Mouse (Mus musculus): ENCODE data around the gene Slc31a1. TPM values are rescaled to one million over a fixed set of nuclear protein-coding genes. Genes with fewer than 3 reads are reported as not detected.

The Slc31a1 gene
- polyA plus RNA-seq, 1 experiment from 2014 or later: 49.0 TPM

DNA sequence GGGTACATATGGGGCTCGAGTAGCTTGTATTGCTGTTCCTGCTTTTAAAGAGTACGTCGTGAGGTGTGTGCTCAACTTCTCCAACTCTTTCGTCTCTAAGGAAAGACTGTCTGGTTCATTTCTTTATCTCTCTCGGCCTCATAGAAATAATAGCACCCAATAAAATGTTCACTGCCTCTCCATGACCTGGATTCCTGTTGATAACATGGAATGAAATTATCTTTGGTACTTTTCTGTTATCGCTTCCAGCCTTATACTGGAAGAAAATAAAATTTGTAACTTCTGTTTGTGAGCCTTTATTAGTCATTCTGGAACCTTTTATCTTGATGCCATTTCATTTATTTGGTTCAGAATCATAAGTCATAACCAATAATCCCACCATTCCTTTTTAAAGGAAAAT is 22.7 kb downstream of the Slc31a1 start:
- H3K4me3 ChIP-seq (ENCODE audit: low read depth, low read length): no peak overlapping the region
- no peaks in the 10 kb centered on the region for H3K9me3 ChIP-seq (replicated peaks; ENCODE audit: control insufficient read depth, low read length)
- H3K9ac ChIP-seq (replicated peaks; ENCODE audit: low read length): no peak overlapping the region
- no peak overlapping the region for H3K27ac ChIP-seq (replicated peaks; ENCODE audit: low read depth, low read length)
- no peaks in the 10 kb centered on the region for H3K4me1 ChIP-seq (ENCODE audit: control insufficient read depth, insufficient read depth, low read length)
- ATAC-seq (replicated peaks; ENCODE audit: insufficient number of reproducible peaks, low FRiP score, low TSS enrichment, low read depth) (no peak), DNase-seq (ENCODE audit: low spot score) (no peak)
- no peaks in the 10 kb centered on the region for H3K27me3 ChIP-seq (ENCODE audit: control insufficient read depth, insufficient read depth, low read length)
- 93% methylated on average over 6 of the region's 6 CpGs for WGBS
- H3K4me2 ChIP-seq (ENCODE audit: low read depth, low read length): no peak overlapping the region
- H3K36me3 ChIP-seq (replicated peaks; ENCODE audit: control insufficient read depth, insufficient read depth, low read depth, low read length): no peaks in the 10 kb centered on the region

DNA sequence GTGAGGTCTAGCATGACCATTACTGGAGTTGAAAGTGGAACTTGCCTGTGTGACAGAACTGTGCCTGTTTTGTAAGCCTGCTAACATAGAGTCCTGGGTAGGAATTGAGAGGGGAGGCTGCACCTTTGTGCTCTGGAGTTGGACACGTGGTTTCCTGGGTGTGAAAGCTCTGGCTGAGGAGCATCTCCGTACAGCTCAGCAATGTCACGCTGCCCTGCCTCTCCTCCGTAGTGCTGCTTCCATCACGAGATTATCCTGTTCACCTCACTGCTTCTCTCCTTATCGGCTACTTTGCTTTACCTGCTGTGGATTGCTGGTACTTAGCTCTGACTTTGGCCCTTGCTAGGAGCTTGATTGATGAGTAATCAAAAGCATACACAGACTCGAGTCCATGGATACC is 23.2 kb downstream of the Slc31a1 start:
- ATAC-seq (replicated peaks; ENCODE audit: insufficient number of reproducible peaks, low FRiP score, low TSS enrichment, low read depth) (no peak), DNase-seq (ENCODE audit: low spot score) (no peak)
- WGBS: 85% methylated on average over 7 of the region's 7 CpGs

DNA sequence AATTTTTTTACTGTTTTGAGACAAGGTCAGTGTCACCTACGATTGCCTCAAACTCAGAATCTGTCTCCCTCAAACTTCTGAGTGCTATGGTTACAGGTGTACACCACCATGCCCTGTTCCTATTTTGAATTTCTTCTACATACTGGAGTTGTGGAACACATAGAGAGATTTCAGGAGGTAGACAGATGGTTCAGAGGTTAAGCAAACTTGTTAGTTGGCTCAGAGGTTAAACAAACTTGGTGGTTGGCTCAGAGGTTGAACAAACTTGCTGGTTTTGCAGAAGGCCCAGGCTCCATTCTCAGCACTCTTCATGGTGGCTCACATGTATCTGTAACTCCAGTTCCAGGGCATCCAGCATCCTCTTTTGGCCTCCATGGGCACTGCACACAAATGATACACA is 23.6 kb downstream of the Slc31a1 start:
- H3K4me3 ChIP-seq (ENCODE audit: low read depth, low read length): no peak overlapping the region
- ATAC-seq (replicated peaks; ENCODE audit: insufficient number of reproducible peaks, low FRiP score, low TSS enrichment, low read depth): no peak
- H3K36me3 ChIP-seq (replicated peaks; ENCODE audit: control insufficient read depth, insufficient read depth, low read depth, low read length): no peaks in the 10 kb centered on the region
- DNase-seq (ENCODE audit: low spot score): no peak
- no peaks in the 10 kb centered on the region for H3K27me3 ChIP-seq (ENCODE audit: control insufficient read depth, insufficient read depth, low read length)
- H3K27ac ChIP-seq (replicated peaks; ENCODE audit: low read depth, low read length): no peak overlapping the region
- H3K9ac ChIP-seq (replicated peaks; ENCODE audit: low read length): no peak overlapping the region
- no peak overlapping the region for H3K4me2 ChIP-seq (ENCODE audit: low read depth, low read length)
- H3K4me1 ChIP-seq (ENCODE audit: control insufficient read depth, insufficient read depth, low read length): no peaks in the 10 kb centered on the region
- H3K9me3 ChIP-seq (replicated peaks; ENCODE audit: control insufficient read depth, low read length): no peaks in the 10 kb centered on the region
- 88% methylated on average over 1 of the region's 1 CpGs for WGBS

More for the DNA sequence above, 23.2 kb downstream of the Slc31a1 start:
- Histone ChIP-seq H3K4me1 (ENCODE audit: control insufficient read depth, insufficient read depth, low read length) (no peaks in the 10 kb centered on the region), H3K9ac (replicated peaks; ENCODE audit: low read length) (no peak overlapping the region), H3K27me3 (ENCODE audit: control insufficient read depth, insufficient read depth, low read length) (no peaks in the 10 kb centered on the region), H3K9me3 (replicated peaks; ENCODE audit: control insufficient read depth, low read length) (no peaks in the 10 kb centered on the region), H3K36me3 (replicated peaks; ENCODE audit: control insufficient read depth, insufficient read depth, low read depth, low read length) (no peaks in the 10 kb centered on the region), H3K4me2 (ENCODE audit: low read depth, low read length) (no peak overlapping the region), H3K4me3 (ENCODE audit: low read depth, low read length) (no peak overlapping the region), H3K27ac (replicated peaks; ENCODE audit: low read depth, low read length) (no peak overlapping the region)

DNA sequence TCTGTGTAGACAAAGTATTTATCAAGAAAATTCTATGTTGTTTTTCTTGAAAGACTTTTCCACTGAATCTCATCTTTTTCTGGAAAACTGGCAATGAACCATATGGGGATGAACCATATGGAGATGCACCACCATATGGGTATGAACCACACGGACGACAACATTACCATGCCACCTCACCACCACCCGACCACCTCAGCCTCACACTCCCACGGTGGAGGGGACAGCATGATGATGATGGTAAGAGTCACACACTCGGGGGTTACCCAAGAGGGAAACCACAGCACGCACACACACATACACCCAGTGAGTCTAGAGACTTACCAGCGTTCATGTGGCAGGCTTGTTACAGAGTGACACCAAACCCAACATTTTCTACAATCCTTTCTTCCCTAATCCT is 24.9 kb downstream of the Slc31a1 start:
- Histone ChIP-seq H3K4me3 (ENCODE audit: low read depth, low read length) (no peak overlapping the region), H3K27ac (replicated peaks; ENCODE audit: low read depth, low read length) (no peak overlapping the region), H3K36me3 (replicated peaks; ENCODE audit: control insufficient read depth, insufficient read depth, low read depth, low read length) (no peaks in the 10 kb centered on the region), H3K4me1 (ENCODE audit: control insufficient read depth, insufficient read depth, low read length) (no peaks in the 10 kb centered on the region), H3K9ac (replicated peaks; ENCODE audit: low read length) (no peak overlapping the region), H3K27me3 (ENCODE audit: control insufficient read depth, insufficient read depth, low read length) (no peaks in the 10 kb centered on the region), H3K4me2 (ENCODE audit: low read depth, low read length) (no peak overlapping the region), H3K9me3 (replicated peaks; ENCODE audit: control insufficient read depth, low read length) (no peaks in the 10 kb centered on the region)
- ATAC-seq (replicated peaks; ENCODE audit: insufficient number of reproducible peaks, low FRiP score, low TSS enrichment, low read depth) (no peak), DNase-seq (ENCODE audit: low spot score) (no peak)
- WGBS: 94% methylated on average over 7 of the region's 7 CpGs

DNA sequence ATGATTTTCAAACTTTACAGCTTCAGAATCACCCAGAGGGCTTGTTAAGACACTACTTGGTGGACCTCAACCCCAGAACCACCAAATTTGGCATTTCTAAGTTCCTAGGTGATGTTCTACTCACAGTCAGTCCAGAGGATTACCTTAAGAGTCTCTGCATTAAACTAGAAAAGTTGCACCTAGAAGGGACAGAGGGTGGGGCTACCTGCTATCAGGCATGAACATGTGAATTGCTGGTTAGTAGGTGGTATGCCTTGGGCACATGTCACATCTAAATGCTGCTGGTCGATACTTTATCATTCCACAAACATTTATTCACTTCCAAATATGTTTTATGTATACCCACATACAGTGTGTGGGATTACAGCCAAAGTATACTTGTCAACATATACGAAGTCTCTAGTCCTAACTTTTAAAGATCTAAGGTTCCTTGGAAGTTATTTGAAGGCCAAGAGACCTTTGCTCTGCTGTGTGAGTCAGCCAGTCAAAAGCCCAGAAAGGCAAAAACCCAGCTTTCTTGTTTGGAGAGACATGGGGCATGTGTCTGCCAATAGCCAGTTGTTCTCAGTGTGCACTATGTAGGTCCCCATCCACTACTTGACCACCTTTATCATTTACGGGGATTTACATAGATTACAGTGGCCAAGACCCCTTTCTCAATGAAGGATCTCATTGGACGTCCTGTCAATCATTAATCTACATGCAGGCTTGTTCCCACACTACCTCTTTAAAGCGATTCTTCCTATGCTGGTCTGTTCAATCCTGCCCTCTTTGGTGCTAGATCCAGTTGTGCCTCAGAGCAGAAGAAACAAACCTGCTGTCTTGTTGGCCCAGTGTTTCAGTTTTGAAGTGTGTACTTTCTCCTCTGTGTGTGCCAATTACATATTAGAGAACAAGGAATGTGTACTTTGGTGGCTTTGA is 29.3 kb downstream of the Slc31a1 start:
- WGBS: 89% methylated on average over 5 of the region's 5 CpGs
- no peak overlapping the region for H3K9ac ChIP-seq (replicated peaks; ENCODE audit: low read length)

DNA sequence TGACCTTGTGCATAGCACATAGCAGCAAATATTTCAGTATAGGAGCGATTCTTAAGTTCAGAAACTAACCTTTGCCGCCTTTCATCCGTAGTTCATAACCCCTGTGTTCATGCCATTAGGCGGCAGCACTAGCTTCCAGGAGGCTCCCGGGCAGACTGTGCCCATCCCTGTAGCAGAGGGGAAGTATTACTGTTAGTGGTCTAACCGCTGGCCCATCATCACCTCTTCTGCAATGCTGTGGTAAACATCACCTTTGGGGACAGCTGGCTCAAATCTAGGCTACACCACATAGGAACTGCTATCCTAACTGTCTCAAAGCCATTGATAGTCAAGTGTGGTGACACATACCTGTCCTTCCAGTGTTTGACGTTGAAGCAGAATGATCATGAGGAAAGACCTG is 31.4 kb downstream of the Slc31a1 start:
- 85% methylated on average over 7 of the region's 7 CpGs for WGBS
- Histone ChIP-seq H3K9me3 (replicated peaks; ENCODE audit: control insufficient read depth, low read length) (no peaks in the 10 kb centered on the region), H3K27ac (replicated peaks; ENCODE audit: low read depth, low read length) (no peak overlapping the region), H3K9ac (replicated peaks; ENCODE audit: low read length) (no peak overlapping the region), H3K4me2 (ENCODE audit: low read depth, low read length) (no peak overlapping the region), H3K4me3 (ENCODE audit: low read depth, low read length) (no peak overlapping the region), H3K4me1 (ENCODE audit: control insufficient read depth, insufficient read depth, low read length) (no peaks in the 10 kb centered on the region), H3K27me3 (ENCODE audit: control insufficient read depth, insufficient read depth, low read length) (no peaks in the 10 kb centered on the region), H3K36me3 (replicated peaks; ENCODE audit: control insufficient read depth, insufficient read depth, low read depth, low read length) (peaks cover 4% of the 10 kb centered on the region)
- ATAC-seq (replicated peaks; ENCODE audit: insufficient number of reproducible peaks, low FRiP score, low TSS enrichment, low read depth) (no peak), DNase-seq (ENCODE audit: low spot score) (no peak)

More for the DNA sequence above, 29.3 kb downstream of the Slc31a1 start:
- H3K4me1 ChIP-seq (ENCODE audit: control insufficient read depth, insufficient read depth, low read length): no peaks in the 10 kb centered on the region
- no peak overlapping the region for H3K27ac ChIP-seq (replicated peaks; ENCODE audit: low read depth, low read length)
- H3K27me3 ChIP-seq (ENCODE audit: control insufficient read depth, insufficient read depth, low read length): no peaks in the 10 kb centered on the region
- DNase-seq (ENCODE audit: low spot score) (no peak), ATAC-seq (replicated peaks; ENCODE audit: insufficient number of reproducible peaks, low FRiP score, low TSS enrichment, low read depth) (no peak)
- no peak overlapping the region for H3K4me3 ChIP-seq (ENCODE audit: low read depth, low read length)
- no peaks in the 10 kb centered on the region for H3K36me3 ChIP-seq (replicated peaks; ENCODE audit: control insufficient read depth, insufficient read depth, low read depth, low read length)
- H3K4me2 ChIP-seq (ENCODE audit: low read depth, low read length): no peak overlapping the region
- no peaks in the 10 kb centered on the region for H3K9me3 ChIP-seq (replicated peaks; ENCODE audit: control insufficient read depth, low read length)

DNA sequence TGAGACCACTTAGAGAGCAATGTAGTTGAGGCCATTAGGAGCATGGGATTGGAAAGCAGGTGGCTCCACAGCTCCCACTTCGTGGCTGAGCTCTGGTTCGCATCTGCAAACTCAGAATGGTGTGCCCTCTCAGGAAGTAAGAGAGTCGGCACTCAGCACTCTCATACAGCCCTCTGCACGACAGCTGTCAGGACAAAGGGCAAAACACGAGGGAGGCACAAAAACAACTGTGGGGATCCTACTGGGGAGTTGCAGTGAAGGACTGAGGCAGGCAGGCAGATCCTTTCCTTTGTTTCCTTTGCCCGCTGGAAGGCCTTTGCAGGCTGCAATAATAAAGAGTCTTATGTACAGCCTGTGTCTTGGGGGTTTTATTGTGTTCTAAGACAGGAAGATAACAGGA is 32.9 kb downstream of the Slc31a1 start:
- Histone ChIP-seq H3K4me1 (ENCODE audit: control insufficient read depth, insufficient read depth, low read length) (no peaks in the 10 kb centered on the region), H3K27me3 (ENCODE audit: control insufficient read depth, insufficient read depth, low read length) (no peaks in the 10 kb centered on the region), H3K9me3 (replicated peaks; ENCODE audit: control insufficient read depth, low read length) (no peaks in the 10 kb centered on the region), H3K4me3 (ENCODE audit: low read depth, low read length) (no peak overlapping the region), H3K27ac (replicated peaks; ENCODE audit: low read depth, low read length) (no peak overlapping the region), H3K36me3 (replicated peaks; ENCODE audit: control insufficient read depth, insufficient read depth, low read depth, low read length) (peaks cover 4% of the 10 kb centered on the region), H3K9ac (replicated peaks; ENCODE audit: low read length) (no peak overlapping the region), H3K4me2 (ENCODE audit: low read depth, low read length) (no peak overlapping the region)
- 67% methylated on average over 6 of the region's 6 CpGs for WGBS
- DNase-seq (ENCODE audit: low spot score): peak; percentile 11
- ATAC-seq (replicated peaks; ENCODE audit: insufficient number of reproducible peaks, low FRiP score, low TSS enrichment, low read depth): no peak

DNA sequence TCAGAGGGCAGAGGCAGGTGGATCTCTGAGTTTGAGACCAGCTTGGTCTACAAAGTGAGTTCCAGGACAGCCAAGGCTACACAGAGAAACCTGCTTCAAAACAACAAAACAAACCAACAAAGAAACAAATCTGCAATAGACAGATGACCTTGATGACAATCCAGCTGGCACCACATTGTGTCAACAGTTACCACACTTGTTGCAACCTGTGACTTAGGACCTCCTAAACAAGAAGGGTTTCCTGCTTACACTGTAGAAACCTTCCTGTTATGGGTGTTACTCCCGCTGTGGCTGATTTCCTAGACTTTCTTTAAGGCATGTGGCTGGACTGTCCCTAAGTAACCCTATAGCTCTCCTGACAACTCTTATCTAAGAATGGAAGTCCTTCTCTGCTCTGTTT is 35.3 kb downstream of the Slc31a1 start:
- 93% methylated on average over 1 of the region's 1 CpGs for WGBS
- DNase-seq (ENCODE audit: low spot score) (no peak), ATAC-seq (replicated peaks; ENCODE audit: insufficient number of reproducible peaks, low FRiP score, low TSS enrichment, low read depth) (no peak)
- Histone ChIP-seq H3K27ac (replicated peaks; ENCODE audit: low read depth, low read length) (no peak overlapping the region), H3K4me2 (ENCODE audit: low read depth, low read length) (no peak overlapping the region), H3K9ac (replicated peaks; ENCODE audit: low read length) (no peak overlapping the region), H3K27me3 (ENCODE audit: control insufficient read depth, insufficient read depth, low read length) (no peaks in the 10 kb centered on the region), H3K36me3 (replicated peaks; ENCODE audit: control insufficient read depth, insufficient read depth, low read depth, low read length) (peaks cover 7% of the 10 kb centered on the region), H3K9me3 (replicated peaks; ENCODE audit: control insufficient read depth, low read length) (no peaks in the 10 kb centered on the region), H3K4me1 (ENCODE audit: control insufficient read depth, insufficient read depth, low read length) (no peaks in the 10 kb centered on the region), H3K4me3 (ENCODE audit: low read depth, low read length) (no peak overlapping the region)
